Mouse (Mus musculus) kidney, postnatal 4 days (tissue): ENCODE data around the gene Nsun7.

Source experiments
- DNase-seq, 2 experiments: peaks; one replicate each; pipeline ENCODE4 v3.0.0; 2021; ENCODE audit warnings: mixed read lengths in 2 of 2

Gene Nsun7

GRCm38 (mm10) chr5:66294106-66294625 is 34.5 kb downstream of the Nsun7 start:
- DNase-seq, result no peak

- no peak for DNase-seq
These were observed 35.3 kb downstream of the Nsun7 start for GRCm38 (mm10) chr5:66294952-66295351.

- DNase-seq, result no peak
These were observed 36.4 kb downstream of the Nsun7 start for GRCm38 (mm10) chr5:66296116-66296515.

- DNase-seq, result no peak
These were observed 39.2 kb downstream of the Nsun7 start for GRCm38 (mm10) chr5:66298856-66299255.

- no peak for DNase-seq
These were observed 40.9 kb downstream of the Nsun7 start for GRCm38 (mm10) chr5:66300576-66300975.

- no peak for DNase-seq
These were observed 42.6 kb downstream of the Nsun7 start for GRCm38 (mm10) chr5:66302085-66302815.

- no peak for DNase-seq
These were observed 43.2 kb downstream of the Nsun7 start for GRCm38 (mm10) chr5:66302873-66303272.

GRCm38 (mm10) chr5:66304300-66305067 is 44.8 kb downstream of the Nsun7 start:
- no peak for DNase-seq

- DNase-seq, result no peak
These were observed 45.8 kb downstream of the Nsun7 start for GRCm38 (mm10) chr5:66305511-66305910.

- DNase-seq, result no peak
These were observed 50.6 kb downstream of the Nsun7 start for GRCm38 (mm10) chr5:66310328-66310727.

GRCm38 (mm10) chr5:66310806-66311205 is 51.1 kb downstream of the Nsun7 start:
- no peak for DNase-seq

- DNase-seq, result no peak
These were observed 56.1 kb downstream of the Nsun7 start for GRCm38 (mm10) chr5:66315791-66316190.

GRCm38 (mm10) chr5:66319341-66319740 is 59.6 kb downstream of the Nsun7 start:
- DNase-seq, result peak; percentile 74 to 75

GRCm38 (mm10) chr5:66319827-66320404 is 60.2 kb downstream of the Nsun7 start:
- no peak for DNase-seq

- DNase-seq, result no peak
These were observed 63.4 kb downstream of the Nsun7 start for GRCm38 (mm10) chr5:66323131-66323530.

- peak in 1 of 2 experiments; percentile 21 for DNase-seq
These were observed 63.9 kb downstream of the Nsun7 start for GRCm38 (mm10) chr5:66323603-66324002.

GRCm38 (mm10) chr5:66326395-66326794 is 66.7 kb downstream of the Nsun7 start:
- DNase-seq, result no peak

GRCm38 (mm10) chr5:66327949-66328726 is 68.4 kb downstream of the Nsun7 start:
- DNase-seq, result peak; percentile 20 to 38

GRCm38 (mm10) chr5:66328766-66329165 is 69.1 kb downstream of the Nsun7 start:
- DNase-seq, result no peak

GRCm38 (mm10) chr5:66330806-66331205 is 71.1 kb downstream of the Nsun7 start:
- DNase-seq, result no peak

- peak; percentile 69 to 80 for DNase-seq
These were observed 77.6 kb downstream of the Nsun7 start for GRCm38 (mm10) chr5:66337025-66337968.

- DNase-seq, result peak; percentile 24 to 51
These were observed 78.3 kb downstream of the Nsun7 start for GRCm38 (mm10) chr5:66337969-66338345.
